Mouse (Mus musculus) MN1 (cell line): ENCODE data around the gene Vmn2r37.
"Not testable (repeated sequence)": the region's sequence is repeated elsewhere in the genome, so short reads cannot be mapped to it uniquely, and the experiment has no call there.

Experiments used
- DNase-seq: peaks from one replicate; pipeline ENCODE4 v3.0.0-alpha.2; 2016; ENCODE audit warnings: low spot score

The Vmn2r37 gene

GRCm38 (mm10) chr7:9223553-9223952, at the start of gene Vmn2r37:
Gene Vmn2r37 (minus strand): TSS chr7:9223653.
- DNase-seq = not testable (repeated sequence)
